Mouse (Mus musculus) kidney, postnatal 14 days (tissue): ENCODE data around the gene Acot6.

ENCODE experiments used
- DNase-seq: peaks from one replicate; pipeline ENCODE4 v3.0.0; 2022; ENCODE audit warnings: mixed read lengths

The Acot6 gene

DNA sequence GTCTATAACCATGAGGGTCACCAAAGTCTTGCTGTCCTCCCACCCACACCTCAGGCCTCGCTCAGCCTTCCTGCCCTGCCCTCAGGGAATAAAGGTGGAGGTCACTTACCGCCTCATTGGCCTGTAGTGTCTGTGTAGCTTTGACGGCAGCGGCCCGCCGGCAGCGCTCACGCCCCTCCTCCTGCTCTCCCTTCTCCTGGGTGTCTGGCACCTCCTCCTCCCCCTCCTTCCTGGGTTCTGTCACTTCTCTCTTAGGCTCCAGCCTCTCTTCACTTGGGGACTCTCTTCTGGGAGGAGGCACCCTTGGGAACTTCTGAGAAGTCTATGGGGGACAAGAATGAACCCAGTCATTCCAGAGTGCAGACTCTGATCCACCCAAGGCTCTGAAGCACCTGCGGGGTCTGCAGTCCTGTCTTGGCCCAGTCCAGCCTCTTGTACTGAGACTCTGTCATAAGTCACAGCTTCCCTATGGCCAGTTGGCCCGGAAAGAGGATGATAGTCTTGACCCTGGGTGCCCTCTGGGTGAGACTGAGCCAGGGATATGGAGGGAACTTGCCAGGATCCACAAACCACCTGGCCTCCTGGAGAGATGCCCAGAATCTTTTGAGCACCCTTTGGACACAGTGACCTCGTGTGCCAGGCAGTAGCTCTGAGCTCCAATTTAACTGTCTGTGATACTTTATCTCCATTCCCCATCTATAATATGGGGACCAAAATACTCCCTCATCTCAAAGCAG, 54.5 kb downstream of the Acot6 start:
- peak; percentile 86 for DNase-seq

GRCm38 (mm10) chr12:84155523-84155871, 55.0 kb downstream of the Acot6 start:
- no peak for DNase-seq

DNA sequence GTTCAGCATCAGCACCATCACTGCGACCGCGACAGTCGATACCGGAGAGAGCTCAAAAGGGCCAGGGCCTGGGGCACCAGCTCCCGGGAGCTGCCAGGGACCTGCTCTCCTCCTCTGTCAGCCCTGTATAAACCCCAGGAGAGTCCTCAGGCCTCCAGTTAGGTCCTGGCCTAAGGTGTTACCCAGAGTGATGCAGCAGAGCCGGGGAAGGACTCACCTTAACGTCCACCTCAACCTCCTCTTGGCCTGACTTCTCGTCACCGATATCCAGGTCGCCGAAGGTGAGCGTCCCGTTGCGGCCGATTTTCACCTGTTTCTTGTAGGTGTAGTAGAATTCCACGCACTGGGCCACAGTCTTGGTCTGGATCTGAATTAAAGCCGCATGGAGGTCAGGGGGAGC, 55.8 kb downstream of the Acot6 start:
- DNase-seq, result no peak

DNA sequence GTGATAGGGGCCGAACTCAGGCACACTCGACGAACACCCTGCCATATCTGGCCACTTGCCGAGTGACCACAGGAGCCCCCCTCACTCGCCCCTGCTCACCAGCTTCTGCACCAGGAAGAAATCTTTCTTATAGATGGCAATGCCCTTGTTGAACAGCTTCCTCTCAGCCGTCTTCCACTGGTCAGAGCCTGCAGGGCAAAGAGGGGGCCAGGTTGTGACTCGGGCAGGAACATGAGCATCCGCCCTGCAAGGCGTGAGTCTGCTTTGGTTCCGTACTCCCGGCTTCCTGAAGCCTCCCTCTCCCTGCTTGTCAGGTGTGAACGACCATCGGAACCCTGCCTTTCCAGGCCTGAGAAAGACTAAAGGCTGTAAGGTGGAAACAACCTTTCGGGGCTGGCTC, 57.7 kb downstream of the Acot6 start:
- DNase-seq, result no peak

DNA sequence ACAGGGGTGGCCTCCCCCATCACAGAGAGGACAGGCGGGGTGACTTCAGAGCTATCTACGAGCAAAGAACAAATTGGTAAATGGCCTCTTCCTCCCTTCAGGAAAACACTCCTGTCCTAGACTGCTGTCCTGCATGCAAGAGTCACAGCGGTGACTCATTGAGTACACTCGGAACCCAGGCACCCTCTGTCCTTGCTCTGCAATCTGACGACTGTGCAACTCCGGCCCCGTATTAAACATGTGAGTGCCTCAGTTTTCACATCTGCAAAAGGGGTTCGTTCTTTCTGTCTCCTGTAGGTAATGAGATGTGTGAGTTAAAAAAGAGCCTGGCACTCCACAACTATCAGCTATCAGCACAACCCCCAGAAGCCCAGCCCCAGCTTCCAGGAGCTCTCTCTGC, 60.0 kb downstream of the Acot6 start:
- DNase-seq, result no peak
